Mouse (Mus musculus): ENCODE results near the gene Tsc2. TPM values are rescaled to one million over a fixed set of nuclear protein-coding genes. Genes with fewer than 3 reads are reported as not detected.

Tsc2 gene
- total RNA-seq, 2 experiments from 2014 or later = 182 to 189 TPM

- no peak for DNase-seq (ENCODE audit: low spot score in 2 of 2)
Measured at GRCm38 (mm10) chr17:24617561-24618194, 14.8 kb downstream of the Tsc2 start.

GRCm38 (mm10) chr17:24610711-24611110 lies 21.7 kb downstream of the Tsc2 start:
- no peak for DNase-seq (ENCODE audit: low spot score in 2 of 2)

GRCm38 (mm10) chr17:24608874-24609273 lies 23.6 kb downstream of the Tsc2 start:
- DNase-seq (ENCODE audit: low spot score in 2 of 2) = no peak

GRCm38 (mm10) chr17:24608370-24608769 lies 24.1 kb downstream of the Tsc2 start:
- no peak for DNase-seq (ENCODE audit: low spot score in 2 of 2)

- DNase-seq (ENCODE audit: low spot score in 2 of 2) = no peak
Measured at GRCm38 (mm10) chr17:24604557-24604956, 27.9 kb downstream of the Tsc2 start.

GRCm38 (mm10) chr17:24603961-24604360 lies 28.5 kb downstream of the Tsc2 start:
- no peak for DNase-seq (ENCODE audit: low spot score in 2 of 2)

- DNase-seq (ENCODE audit: low spot score in 2 of 2) = no peak
Measured at GRCm38 (mm10) chr17:24600502-24600901, 31.9 kb downstream of the Tsc2 start.

- DNase-seq (ENCODE audit: low spot score in 2 of 2) = no peak
Measured at GRCm38 (mm10) chr17:24597989-24598388, 34.4 kb downstream of the Tsc2 start.

GRCm38 (mm10) chr17:24596471-24597183 lies 35.8 kb downstream of the Tsc2 start:
- DNase-seq (ENCODE audit: low spot score in 2 of 2) = peak in 1 of 2 experiments; percentile 27

- DNase-seq (ENCODE audit: low spot score in 2 of 2) = no peak
Measured at GRCm38 (mm10) chr17:24596073-24596466, 36.4 kb downstream of the Tsc2 start.

- no peak for DNase-seq (ENCODE audit: low spot score in 2 of 2)
Measured at GRCm38 (mm10) chr17:24595126-24596072, 37.0 kb downstream of the Tsc2 start.

GRCm38 (mm10) chr17:24593992-24594890 lies 38.2 kb downstream of the Tsc2 start:
- no peak for DNase-seq (ENCODE audit: low spot score in 2 of 2)

GRCm38 (mm10) chr17:24593248-24593647 lies 39.2 kb downstream of the Tsc2 start:
- DNase-seq (ENCODE audit: low spot score in 2 of 2) = no peak

GRCm38 (mm10) chr17:24591695-24592094 lies 40.7 kb downstream of the Tsc2 start:
- no peak for DNase-seq (ENCODE audit: low spot score in 2 of 2)

GRCm38 (mm10) chr17:24590943-24591342 lies 41.5 kb downstream of the Tsc2 start:
- no peak for DNase-seq (ENCODE audit: low spot score in 2 of 2)

- no peak for DNase-seq (ENCODE audit: low spot score in 2 of 2)
Measured at GRCm38 (mm10) chr17:24586532-24586931, 45.9 kb downstream of the Tsc2 start.

GRCm38 (mm10) chr17:24584520-24584919 lies 47.9 kb downstream of the Tsc2 start:
- no peak for DNase-seq (ENCODE audit: low spot score in 2 of 2)

- DNase-seq (ENCODE audit: low spot score in 2 of 2) = no peak
Measured at GRCm38 (mm10) chr17:24583599-24584460, 48.6 kb downstream of the Tsc2 start.

GRCm38 (mm10) chr17:24580287-24580686 lies 52.1 kb downstream of the Tsc2 start:
- no peak for DNase-seq (ENCODE audit: low spot score in 2 of 2)

- no peak for DNase-seq (ENCODE audit: low spot score in 2 of 2)
Measured at GRCm38 (mm10) chr17:24579532-24579931, 52.9 kb downstream of the Tsc2 start.
